Mouse (Mus musculus) CD4-positive, CD25-positive, alpha-beta regulatory T cell, adult 9 weeks (primary cell): ENCODE measurements around the gene Gm13287. TPM values are rescaled to one million over a fixed set of nuclear protein-coding genes. Genes with fewer than 3 reads are reported as not detected.

Experiments
- polyA plus RNA-seq: library from polyadenylated mRNA; unstranded; fragments of 100-300 nt; shearing (Covaris generic); gene quantifications from one replicate; pipeline ENCODE4 v1.2.1, GENCODE M21; 2017

Gm13287 gene
- polyA plus RNA-seq, 1 experiment from 2014 or later: not detected

Other genes starting within 250 kb of the Gm13287 start
- not detected for gene Ifna15, start 245.0 kb upstream of the Gm13287 start, polyA plus RNA-seq
- not detected for gene Ifna14, start 231.5 kb upstream of the Gm13287 start, polyA plus RNA-seq
- not detected for gene Ifna9, start 210.9 kb upstream of the Gm13287 start, polyA plus RNA-seq
- not detected for gene Ifna12, start 199.9 kb upstream of the Gm13287 start, polyA plus RNA-seq
- gene C87499, start 168.8 kb upstream of the Gm13287 start, polyA plus RNA-seq: not detected
- gene Ifna13, start 158.8 kb upstream of the Gm13287 start, polyA plus RNA-seq: not detected
- gene Ifna16, start 126.3 kb upstream of the Gm13287 start, polyA plus RNA-seq: not detected
- not detected for gene Ifna2, start 119.3 kb upstream of the Gm13287 start, polyA plus RNA-seq
- not detected for gene Ifnab, start 111.9 kb upstream of the Gm13287 start, polyA plus RNA-seq
- gene Gm26566, start 81.4 kb upstream of the Gm13287 start, polyA plus RNA-seq: not detected
- 13.5 TPM for gene Klhl9, start 80.8 kb upstream of the Gm13287 start, polyA plus RNA-seq
- not detected for gene Gm13271, start 48.4 kb upstream of the Gm13287 start, polyA plus RNA-seq
- gene Gm13283, start 43.1 kb upstream of the Gm13287 start, polyA plus RNA-seq: not detected
- not detected for gene Gm13290, start 29.4 kb upstream of the Gm13287 start, polyA plus RNA-seq
- not detected for gene Gm13289, start 26.3 kb upstream of the Gm13287 start, polyA plus RNA-seq
- not detected for gene Gm13272, start 23.4 kb upstream of the Gm13287 start, polyA plus RNA-seq
- 0.32 TPM for gene Ifnz, start 21.1 kb upstream of the Gm13287 start, polyA plus RNA-seq
- not detected for gene Gm13276, start 17.5 kb upstream of the Gm13287 start, polyA plus RNA-seq
- gene Gm13277, start 14.6 kb upstream of the Gm13287 start, polyA plus RNA-seq: not detected
- gene Gm13278, start 11.7 kb upstream of the Gm13287 start, polyA plus RNA-seq: not detected
- not detected for gene Gm13275, start 8.8 kb upstream of the Gm13287 start, polyA plus RNA-seq
- not detected for gene Gm13279, start 5.9 kb upstream of the Gm13287 start, polyA plus RNA-seq
- 0.76 TPM for gene Gm13285, start 3.6 kb upstream of the Gm13287 start, polyA plus RNA-seq
- gene Gm13288, start 2.3 kb downstream of the Gm13287 start, polyA plus RNA-seq: not detected
- gene Ifna7, start 13.0 kb downstream of the Gm13287 start, polyA plus RNA-seq: not detected
- gene Ifna11, start 16.7 kb downstream of the Gm13287 start, polyA plus RNA-seq: not detected
- not detected for gene Ifna6, start 24.2 kb downstream of the Gm13287 start, polyA plus RNA-seq
- gene Ifna5, start 32.3 kb downstream of the Gm13287 start, polyA plus RNA-seq: not detected
- not detected for gene Ifna4, start 38.6 kb downstream of the Gm13287 start, polyA plus RNA-seq
- not detected for gene Ifna1, start 46.8 kb downstream of the Gm13287 start, polyA plus RNA-seq
- gene Ifne, start 76.9 kb downstream of the Gm13287 start, polyA plus RNA-seq: not detected